Mouse (Mus musculus) midbrain, embryonic 10.5 days (tissue): ENCODE results near the gene Mast4. TPM values are rescaled to one million over a fixed set of nuclear protein-coding genes. Genes with fewer than 3 reads are reported as not detected.

Source experiments
- DNase-seq: peaks from one replicate; pipeline ENCODE4 v3.0.0-alpha.2; 2017; ENCODE audit warnings: low spot score
- H3K27ac ChIP-seq: fragments of 300-500 bp; sonication (generic); replicated peaks from 2 replicates; pipeline ENCODE4 v1.5.1; 2016; ENCODE audit warnings: mild to moderate bottlenecking
- H3K27me3 ChIP-seq: fragments of 300-500 bp; sonication (generic); 2 replicates; pipeline ENCODE4 v1.6.1; 2016; ENCODE audit warnings: low read depth, mild to moderate bottlenecking; ENCODE audit not compliant: poor library complexity, severe bottlenecking
- H3K36me3 ChIP-seq: fragments of 300-500 bp; sonication (generic); 2 replicates; pipeline ENCODE4 v1.6.1; 2016; ENCODE audit warnings: mild to moderate bottlenecking, moderate library complexity
- H3K4me1 ChIP-seq: fragments of 300-500 bp; sonication (generic); 2 replicates; pipeline ENCODE4 v1.6.1; 2016
- H3K4me3 ChIP-seq: fragments of 300-500 bp; sonication (generic); 2 replicates; pipeline ENCODE4 v1.5.1; 2016; ENCODE audit warnings: mild to moderate bottlenecking, moderate library complexity
- H3K9me3 ChIP-seq: fragments of 300-500 bp; sonication (generic); replicated peaks from 2 replicates; pipeline ENCODE4 v1.6.1; 2016; ENCODE audit warnings: mild to moderate bottlenecking
- WGBS: fragments of 180-500 bp; shearing (Covaris S2); methylation state at CpG from one replicate; pipeline ENCODE4 v1.1.7; 2016; 5-methylcytosine and 5-hydroxymethylcytosine counted together
- polyA plus RNA-seq: library from polyadenylated mRNA; unstranded; fragments of >200 nt; fragmentation: Nextera tagmentation; extraction: Ambion mirVana; gene quantifications from 2 replicates; pipeline ENCODE4 v1.2.1, GENCODE M21; 2016

Gene Mast4
- polyA plus RNA-seq, 1 experiment from 2014 or later: 19.0 TPM

- no peak overlapping the region for H3K4me3 ChIP-seq
- no peaks in the 10 kb centered on the region; the same call in 1 of the 2 replicates for H3K4me1 ChIP-seq
- DNase-seq: no peak
- no peak overlapping the region for H3K27ac ChIP-seq
- no peaks in the 10 kb centered on the region for H3K27me3 ChIP-seq
- no peaks in the 10 kb centered on the region for H3K36me3 ChIP-seq
- 88% methylated on average over 7 of the region's 7 CpGs for WGBS
- no peaks in the 10 kb centered on the region for H3K9me3 ChIP-seq
Measured at GRCm38 (mm10) chr13:102925844-102926598, 408.3 kb downstream of the Mast4 start.

DNA sequence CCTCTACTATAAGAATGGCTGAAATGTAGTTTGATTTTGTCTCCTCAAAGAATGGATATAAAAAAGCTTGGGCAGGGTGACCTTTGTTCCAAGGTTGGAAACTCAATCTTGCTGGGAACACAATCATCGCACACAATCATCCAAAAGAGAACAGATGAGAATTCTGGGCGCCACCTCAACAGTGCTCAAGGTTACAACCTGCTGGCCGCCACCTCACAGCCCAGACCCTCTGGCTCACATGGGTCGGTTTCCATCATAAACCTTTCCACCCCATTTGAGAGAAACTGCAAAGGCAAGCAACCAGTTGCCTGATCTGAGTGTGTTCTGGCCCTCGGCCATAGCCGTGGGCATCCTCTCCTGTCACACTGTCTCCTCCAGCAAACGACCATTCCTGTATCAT lies 414.6 kb downstream of the Mast4 start:
- no peaks in the 10 kb centered on the region for H3K27me3 ChIP-seq
- H3K36me3 ChIP-seq: no peaks in the 10 kb centered on the region
- H3K27ac ChIP-seq: no peak overlapping the region
- no peak for DNase-seq
- H3K4me1 ChIP-seq: peaks cover 6% of the 10 kb centered on the region
- no peaks in the 10 kb centered on the region for H3K9me3 ChIP-seq
- WGBS: 92% methylated on average over 7 of the region's 7 CpGs
- H3K4me3 ChIP-seq: no peak overlapping the region

GRCm38 (mm10) chr13:102918616-102919015 lies 415.7 kb downstream of the Mast4 start:
- 71% methylated on average over 4 of the region's 4 CpGs for WGBS
- H3K27ac ChIP-seq: no peak overlapping the region
- no peak for DNase-seq
- no peaks in the 10 kb centered on the region for H3K27me3 ChIP-seq
- H3K9me3 ChIP-seq: no peaks in the 10 kb centered on the region
- no peak overlapping the region for H3K4me3 ChIP-seq
- H3K36me3 ChIP-seq: no peaks in the 10 kb centered on the region
- peaks cover 6% of the 10 kb centered on the region for H3K4me1 ChIP-seq

DNA sequence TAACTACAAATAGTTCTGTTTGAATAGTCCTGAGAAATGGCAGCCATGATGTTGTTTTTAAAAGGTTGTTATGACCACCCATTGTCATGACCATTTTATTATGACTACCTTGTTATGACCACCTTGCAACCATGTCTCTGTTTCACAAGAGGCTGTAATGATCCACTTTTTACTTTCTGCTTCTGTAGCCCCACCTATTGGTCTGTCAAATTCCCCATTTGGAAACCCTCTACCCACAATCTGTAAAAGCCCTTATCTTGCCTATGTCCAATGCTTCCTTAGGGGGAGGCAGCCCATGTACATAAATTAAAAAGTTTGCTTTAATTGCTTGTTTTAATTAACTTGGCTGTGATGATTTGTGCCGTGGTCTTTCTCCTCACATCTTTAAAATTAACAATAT lies 419.0 kb downstream of the Mast4 start:
- DNase-seq: no peak
- no peaks in the 10 kb centered on the region for H3K27me3 ChIP-seq
- H3K27ac ChIP-seq: no peak overlapping the region
- H3K4me3 ChIP-seq: no peak overlapping the region
- 80% methylated on average over 1 of the region's 1 CpGs for WGBS
- peaks cover 6% of the 10 kb centered on the region for H3K4me1 ChIP-seq
- no peaks in the 10 kb centered on the region for H3K36me3 ChIP-seq
- H3K9me3 ChIP-seq: no peaks in the 10 kb centered on the region

DNA sequence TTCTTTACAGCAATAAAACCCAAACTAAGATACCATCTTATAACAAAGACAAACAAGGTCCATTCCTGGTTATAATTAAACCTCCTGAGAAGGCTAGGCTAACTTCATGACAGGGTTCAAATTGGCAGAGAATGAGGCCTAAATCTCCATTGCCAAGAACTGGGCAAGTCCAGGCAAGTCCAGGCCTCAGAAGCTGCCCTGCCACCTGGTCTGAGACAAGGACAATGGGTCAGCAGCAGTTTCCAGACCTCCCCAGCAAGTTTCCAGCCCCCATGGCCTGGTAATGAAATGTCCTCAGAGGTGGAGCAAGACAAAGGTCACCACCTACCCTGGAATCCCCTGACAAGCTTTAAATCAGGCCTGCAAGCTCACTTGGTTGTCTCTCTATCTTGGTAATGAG lies 419.5 kb downstream of the Mast4 start:
- H3K27ac ChIP-seq: no peak overlapping the region
- DNase-seq: no peak
- no peaks in the 10 kb centered on the region for H3K9me3 ChIP-seq
- H3K4me1 ChIP-seq: peaks cover 6% of the 10 kb centered on the region
- no peak overlapping the region for H3K4me3 ChIP-seq
- no peaks in the 10 kb centered on the region for H3K27me3 ChIP-seq
- no peaks in the 10 kb centered on the region for H3K36me3 ChIP-seq

DNA sequence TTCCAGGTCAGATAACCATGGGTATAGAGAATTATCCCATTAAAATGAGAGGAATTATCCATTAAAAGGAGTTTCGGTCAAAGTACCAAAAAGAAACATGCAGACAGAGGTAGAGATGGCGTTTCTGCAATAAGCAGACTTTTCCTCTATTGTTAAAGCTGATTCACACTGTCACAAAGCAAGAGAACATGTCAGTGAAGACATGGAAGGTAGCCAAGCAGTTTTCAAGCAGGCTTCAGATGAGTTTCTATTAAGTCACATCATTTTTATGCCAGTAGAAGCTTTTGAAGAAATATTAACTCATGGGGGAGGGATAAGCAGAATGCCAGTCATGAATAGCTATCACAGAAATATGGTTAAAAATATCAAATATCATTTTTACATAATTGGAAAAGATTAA lies 420.4 kb downstream of the Mast4 start:
- peaks cover 6% of the 10 kb centered on the region for H3K4me1 ChIP-seq
- DNase-seq: no peak
- H3K9me3 ChIP-seq: no peaks in the 10 kb centered on the region
- WGBS: 92% methylated on average over 2 of the region's 2 CpGs
- no peaks in the 10 kb centered on the region for H3K27me3 ChIP-seq
- H3K4me3 ChIP-seq: no peak overlapping the region
- no peak overlapping the region for H3K27ac ChIP-seq
- no peaks in the 10 kb centered on the region for H3K36me3 ChIP-seq

DNA sequence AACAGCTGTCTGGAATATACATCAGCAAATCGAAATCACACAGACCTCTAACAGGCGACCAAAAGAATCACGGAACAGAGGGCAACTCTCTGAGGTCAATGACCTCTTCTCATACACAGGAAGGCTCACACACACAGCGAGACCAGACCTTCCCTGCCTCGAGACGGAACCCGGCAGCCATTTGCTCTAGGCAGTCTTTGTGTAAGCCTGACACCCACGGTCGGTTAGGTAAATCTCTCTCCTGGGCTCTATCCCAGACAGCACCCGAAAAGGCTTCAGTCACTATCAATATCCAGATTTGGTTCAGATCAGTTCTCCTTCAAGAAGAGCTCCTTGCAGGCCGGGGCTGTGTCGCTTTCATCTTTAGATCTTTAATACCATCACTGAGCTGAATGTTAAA lies 421.4 kb downstream of the Mast4 start:
- H3K27me3 ChIP-seq: no peaks in the 10 kb centered on the region
- no peaks in the 10 kb centered on the region for H3K36me3 ChIP-seq
- 91% methylated on average over 12 of the region's 12 CpGs for WGBS
- H3K27ac ChIP-seq: no peak overlapping the region
- no peaks in the 10 kb centered on the region for H3K9me3 ChIP-seq
- H3K4me1 ChIP-seq: peaks cover 6% of the 10 kb centered on the region
- no peak for DNase-seq
- H3K4me3 ChIP-seq: no peak overlapping the region

- no peaks in the 10 kb centered on the region for H3K36me3 ChIP-seq
- peaks cover 12% of the 10 kb centered on the region for H3K4me1 ChIP-seq
- no peak overlapping the region for H3K4me3 ChIP-seq
- no peak for DNase-seq
- H3K9me3 ChIP-seq: no peaks in the 10 kb centered on the region
- H3K27me3 ChIP-seq: no peaks in the 10 kb centered on the region
- H3K27ac ChIP-seq: no peak overlapping the region
- 90% methylated on average over 5 of the region's 5 CpGs for WGBS
Measured at GRCm38 (mm10) chr13:102909654-102910418, 424.5 kb downstream of the Mast4 start.

DNA sequence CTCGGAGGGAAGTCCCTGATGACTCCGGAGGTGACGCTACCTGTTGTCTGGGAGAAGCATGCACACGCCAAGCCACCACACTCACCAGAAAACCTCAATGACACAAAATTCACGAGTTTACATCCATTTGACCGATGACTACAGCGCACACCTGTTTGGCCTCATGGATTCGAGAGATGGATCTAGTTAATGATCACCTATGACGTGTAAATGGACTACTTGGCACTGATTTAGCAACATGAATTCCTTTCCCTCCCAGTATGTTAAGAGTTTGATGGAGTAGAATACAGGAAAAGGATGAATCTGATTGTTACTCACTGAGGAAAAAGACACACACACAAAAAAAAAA lies 427.7 kb downstream of the Mast4 start:
- no peaks in the 10 kb centered on the region for H3K36me3 ChIP-seq
- H3K9me3 ChIP-seq: no peaks in the 10 kb centered on the region
- H3K4me3 ChIP-seq: peak overlapping the region; percentile 76
- H3K27me3 ChIP-seq: no peaks in the 10 kb centered on the region
- WGBS: 12% methylated on average over 9 of the region's 9 CpGs
- H3K27ac ChIP-seq: peak overlapping the region; percentile 89
- H3K4me1 ChIP-seq: peaks cover 39% of the 10 kb centered on the region
- no peak for DNase-seq

- WGBS: under 1% methylated on average over 16 of the region's 16 CpGs
- H3K4me3 ChIP-seq: peak overlapping the region; percentile 76
- no peaks in the 10 kb centered on the region for H3K27me3 ChIP-seq
- peak overlapping the region; percentile 89 for H3K27ac ChIP-seq
- DNase-seq: peak; percentile 86
- H3K36me3 ChIP-seq: no peaks in the 10 kb centered on the region
- H3K9me3 ChIP-seq: no peaks in the 10 kb centered on the region
- peaks cover 43% of the 10 kb centered on the region for H3K4me1 ChIP-seq
Measured at GRCm38 (mm10) chr13:102906004-102906660, 428.2 kb downstream of the Mast4 start.

- under 1% methylated on average over 16 of the region's 16 CpGs for WGBS
- no peaks in the 10 kb centered on the region for H3K27me3 ChIP-seq
- no peaks in the 10 kb centered on the region for H3K36me3 ChIP-seq
- peak overlapping the region; percentile 89 for H3K27ac ChIP-seq
- H3K4me1 ChIP-seq: peaks cover 50% of the 10 kb centered on the region
- H3K4me3 ChIP-seq: peak overlapping the region; percentile 76
- H3K9me3 ChIP-seq: no peaks in the 10 kb centered on the region
- DNase-seq: peak; percentile 49
Measured at GRCm38 (mm10) chr13:102905361-102905950, 428.8 kb downstream of the Mast4 start.

GRCm38 (mm10) chr13:102903689-102904088 lies 430.6 kb downstream of the Mast4 start:
- DNase-seq: no peak
- H3K4me1 ChIP-seq: peaks cover 67% of the 10 kb centered on the region
- no peaks in the 10 kb centered on the region for H3K9me3 ChIP-seq
- no peaks in the 10 kb centered on the region for H3K27me3 ChIP-seq
- no peak overlapping the region for H3K27ac ChIP-seq
- peak overlapping the region; percentile 42; the same call in 1 of the 2 replicates for H3K4me3 ChIP-seq
- H3K36me3 ChIP-seq: no peaks in the 10 kb centered on the region
- WGBS: 88% methylated on average over 4 of the region's 4 CpGs
